Mouse (Mus musculus) embryonic facial prominence, embryonic 11.5 days (tissue): Measurements from ENCODE around the gene Rtp4. TPM values are rescaled to one million over a fixed set of nuclear protein-coding genes. Genes with fewer than 3 reads are reported as not detected.
A peak's percentile ranks its signal among the peaks of the same experiment; 100 is the strongest.

ENCODE experiments used
- ATAC-seq: fragments of 200-750 bp; cut with Nextera tagmentation; replicated peaks from 2 replicates; pipeline ENCODE4 v1.8.0; 2017; ENCODE audit warnings: low read depth; ENCODE audit not compliant: insufficient number of reproducible peaks, low FRiP score, low TSS enrichment
- DNase-seq: peaks from one replicate; pipeline ENCODE4 v3.0.0-alpha.2; 2015; ENCODE audit warnings: low spot score
- H3K27ac ChIP-seq: fragments of 300-500 bp; sonication (generic); replicated peaks from 2 replicates; pipeline ENCODE4 v1.5.1; 2014; ENCODE audit warnings: mild to moderate bottlenecking, low read depth, low read length, control low read depth
- H3K27me3 ChIP-seq: fragments of 300-500 bp; sonication (generic); 2 replicates; pipeline ENCODE4 v1.6.1; 2014; ENCODE audit warnings: mild to moderate bottlenecking, low read length, moderate library complexity, mixed read lengths; ENCODE audit not compliant: control insufficient read depth, insufficient read depth
- H3K36me3 ChIP-seq: fragments of 300-500 bp; sonication (generic); replicated peaks from 2 replicates; pipeline ENCODE4 v1.6.1; 2014; ENCODE audit warnings: low read depth, mild to moderate bottlenecking, low read length, moderate library complexity, mixed read lengths; ENCODE audit not compliant: control insufficient read depth, insufficient read depth
- H3K4me1 ChIP-seq: fragments of 300-500 bp; sonication (generic); 2 replicates; pipeline ENCODE4 v1.6.1; 2014; ENCODE audit warnings: low read length, mixed read lengths; ENCODE audit not compliant: control insufficient read depth, insufficient read depth
- H3K4me2 ChIP-seq: fragments of 300-500 bp; sonication (generic); 2 replicates; pipeline ENCODE4 v1.6.1; 2014; ENCODE audit warnings: low read depth, mild to moderate bottlenecking, control low read depth, low read length, moderate library complexity
- H3K4me3 ChIP-seq: fragments of 300-500 bp; sonication (generic); 2 replicates; pipeline ENCODE4 v1.5.1; 2014; ENCODE audit warnings: low read depth, low read length, control low read depth
- H3K9ac ChIP-seq: fragments of 300-500 bp; sonication (generic); replicated peaks from 2 replicates; pipeline ENCODE4 v1.6.1; 2014; ENCODE audit warnings: mild to moderate bottlenecking, control low read depth, low read length
- H3K9me3 ChIP-seq: fragments of 300-500 bp; sonication (generic); replicated peaks from 2 replicates; pipeline ENCODE4 v1.6.1; 2016; ENCODE audit warnings: mild to moderate bottlenecking, low read length, inconsistent platforms, mixed read lengths; ENCODE audit not compliant: control insufficient read depth
- WGBS: fragments of 180-500 bp; shearing (Covaris S2); extraction: QIAGEN DNeasy Blood & Tissue Kit; methylation state at CpG from one replicate; pipeline ENCODE4 v1.1.7; 2014; 5-methylcytosine and 5-hydroxymethylcytosine counted together
- polyA plus RNA-seq: library from polyadenylated mRNA; unstranded; fragments of >200 nt; fragmentation: Nextera tagmentation; extraction: Ambion mirVana; gene quantifications from 2 replicates; pipeline ENCODE4 v1.2.1, GENCODE M21; 2014

Rtp4 gene
- polyA plus RNA-seq, 1 experiment from 2014 or later = 2.1 TPM

- DNase-seq (no peak), ATAC-seq (no peak)
- Histone ChIP-seq H3K9ac (no peak overlapping the region), H3K4me1 (no peaks in the 10 kb centered on the region), H3K4me2 (no peak overlapping the region), H3K4me3 (no peak overlapping the region), H3K27ac (no peak overlapping the region), H3K27me3 (no peaks in the 10 kb centered on the region), H3K36me3 (no peaks in the 10 kb centered on the region), H3K9me3 (no peaks in the 10 kb centered on the region)
- WGBS = 61% methylated on average over 4 of the region's 4 CpGs
These were observed 21.0 kb downstream of the Rtp4 start for GRCm38 (mm10) chr16:23541046-23541445.

GRCm38 (mm10) chr16:23542866-23543265 is 22.8 kb downstream of the Rtp4 start:
- H3K4me3 ChIP-seq = no peak overlapping the region
- no peak overlapping the region for H3K4me2 ChIP-seq
- no peak for ATAC-seq
- no peak for DNase-seq
- H3K27me3 ChIP-seq = no peaks in the 10 kb centered on the region
- no peaks in the 10 kb centered on the region for H3K36me3 ChIP-seq
- H3K9ac ChIP-seq = no peak overlapping the region
- no peak overlapping the region for H3K27ac ChIP-seq
- H3K9me3 ChIP-seq = no peaks in the 10 kb centered on the region
- WGBS = 68% methylated on average over 4 of the region's 4 CpGs
- no peaks in the 10 kb centered on the region for H3K4me1 ChIP-seq

GRCm38 (mm10) chr16:23544361-23544760 is 24.3 kb downstream of the Rtp4 start:
- H3K27me3 ChIP-seq = no peaks in the 10 kb centered on the region
- no peak overlapping the region for H3K4me3 ChIP-seq
- WGBS = 70% methylated on average over 7 of the region's 7 CpGs
- H3K4me1 ChIP-seq = no peaks in the 10 kb centered on the region
- ATAC-seq (no peak), DNase-seq (no peak)
- no peak overlapping the region for H3K4me2 ChIP-seq
- H3K36me3 ChIP-seq = no peaks in the 10 kb centered on the region
- H3K27ac ChIP-seq = no peak overlapping the region
- H3K9ac ChIP-seq = no peak overlapping the region
- no peaks in the 10 kb centered on the region for H3K9me3 ChIP-seq

GRCm38 (mm10) chr16:23547783-23548182 is 27.7 kb downstream of the Rtp4 start:
- Histone ChIP-seq H3K27ac (no peak overlapping the region), H3K9ac (no peak overlapping the region), H3K4me1 (no peaks in the 10 kb centered on the region), H3K4me2 (no peak overlapping the region), H3K27me3 (no peaks in the 10 kb centered on the region), H3K36me3 (no peaks in the 10 kb centered on the region), H3K9me3 (no peaks in the 10 kb centered on the region), H3K4me3 (no peak overlapping the region)
- no peak for DNase-seq
- 82% methylated on average over 4 of the region's 4 CpGs for WGBS
- no peak for ATAC-seq

GRCm38 (mm10) chr16:23550346-23550980 is 30.4 kb downstream of the Rtp4 start:
- no peak overlapping the region for H3K27ac ChIP-seq
- ATAC-seq (no peak), DNase-seq (peak; percentile 83)
- no peaks in the 10 kb centered on the region for H3K36me3 ChIP-seq
- no peaks in the 10 kb centered on the region for H3K27me3 ChIP-seq
- no peak overlapping the region for H3K9ac ChIP-seq
- H3K9me3 ChIP-seq = no peaks in the 10 kb centered on the region
- 50% methylated on average over 8 of the region's 8 CpGs for WGBS
- H3K4me3 ChIP-seq = no peak overlapping the region
- no peaks in the 10 kb centered on the region for H3K4me1 ChIP-seq
- no peak overlapping the region for H3K4me2 ChIP-seq

GRCm38 (mm10) chr16:23550981-23551582 is 31.0 kb downstream of the Rtp4 start:
- no peak overlapping the region for H3K27ac ChIP-seq
- 86% methylated on average over 18 of the region's 18 CpGs for WGBS
- no peak overlapping the region for H3K4me2 ChIP-seq
- H3K9ac ChIP-seq = no peak overlapping the region
- no peaks in the 10 kb centered on the region for H3K9me3 ChIP-seq
- H3K4me1 ChIP-seq = no peaks in the 10 kb centered on the region
- H3K4me3 ChIP-seq = no peak overlapping the region
- H3K36me3 ChIP-seq = no peaks in the 10 kb centered on the region
- H3K27me3 ChIP-seq = no peaks in the 10 kb centered on the region
- DNase-seq (no peak), ATAC-seq (no peak; the same call in 1 of the 2 replicates)

GRCm38 (mm10) chr16:23554673-23555072 is 34.6 kb downstream of the Rtp4 start:
- Histone ChIP-seq H3K9ac (no peak overlapping the region), H3K9me3 (no peaks in the 10 kb centered on the region), H3K27me3 (no peaks in the 10 kb centered on the region), H3K4me1 (no peaks in the 10 kb centered on the region), H3K4me2 (no peak overlapping the region), H3K4me3 (no peak overlapping the region), H3K27ac (no peak overlapping the region), H3K36me3 (no peaks in the 10 kb centered on the region)
- DNase-seq (no peak), ATAC-seq (no peak)
- 81% methylated on average over 5 of the region's 5 CpGs for WGBS

- no peak overlapping the region for H3K4me2 ChIP-seq
- no peak for ATAC-seq
- H3K4me1 ChIP-seq = no peaks in the 10 kb centered on the region
- no peak overlapping the region for H3K9ac ChIP-seq
- H3K9me3 ChIP-seq = no peaks in the 10 kb centered on the region
- DNase-seq = no peak
- no peak overlapping the region for H3K4me3 ChIP-seq
- H3K27ac ChIP-seq = no peak overlapping the region
- no peaks in the 10 kb centered on the region for H3K27me3 ChIP-seq
- WGBS = 93% methylated on average over 5 of the region's 5 CpGs
- no peaks in the 10 kb centered on the region for H3K36me3 ChIP-seq
These were observed 37.1 kb downstream of the Rtp4 start for GRCm38 (mm10) chr16:23557195-23557594.
